Mouse (Mus musculus): Measurements from ENCODE around the gene Foxo1. TPM values are rescaled to one million over a fixed set of nuclear protein-coding genes. Genes with fewer than 3 reads are reported as not detected.

The Foxo1 gene
- polyA plus RNA-seq, 1 experiment from 2014 or later: 4.8 TPM

DNA sequence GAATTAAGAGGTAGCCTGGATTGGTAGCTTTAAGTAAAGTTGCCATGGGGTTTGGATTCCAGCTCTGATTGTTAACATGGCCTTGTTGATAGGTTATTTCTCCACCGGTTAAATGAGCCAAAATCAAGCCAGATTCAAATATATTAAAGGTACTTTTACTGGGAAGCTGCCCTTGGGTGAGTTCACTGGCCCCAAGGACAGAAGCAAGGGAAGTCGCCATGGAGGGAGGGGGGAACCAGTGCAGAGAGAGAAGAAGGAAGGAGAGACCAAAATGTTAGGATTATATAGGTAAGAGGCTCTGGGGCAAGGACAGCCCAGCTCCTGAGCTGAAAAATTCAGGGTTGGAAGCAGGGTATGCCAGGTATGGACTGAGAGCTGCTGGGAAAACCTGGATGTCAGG, 13.6 kb upstream of the Foxo1 start:
- 2% methylated on average over 2 of the region's 2 CpGs for WGBS
- Histone ChIP-seq H3K9me3 (no peaks in the 10 kb centered on the region), H3K4me3 (no peak overlapping the region), H3K4me1 (peaks cover 7% of the 10 kb centered on the region; the same call in 1 of the 2 replicates), H3K27me3 (ENCODE audit: insufficient read depth, poor library complexity, severe bottlenecking) (peaks cover 10% of the 10 kb centered on the region), H3K36me3 (no peaks in the 10 kb centered on the region), H3K27ac (no peak overlapping the region)
- DNase-seq (ENCODE audit: low spot score): no peak

DNA sequence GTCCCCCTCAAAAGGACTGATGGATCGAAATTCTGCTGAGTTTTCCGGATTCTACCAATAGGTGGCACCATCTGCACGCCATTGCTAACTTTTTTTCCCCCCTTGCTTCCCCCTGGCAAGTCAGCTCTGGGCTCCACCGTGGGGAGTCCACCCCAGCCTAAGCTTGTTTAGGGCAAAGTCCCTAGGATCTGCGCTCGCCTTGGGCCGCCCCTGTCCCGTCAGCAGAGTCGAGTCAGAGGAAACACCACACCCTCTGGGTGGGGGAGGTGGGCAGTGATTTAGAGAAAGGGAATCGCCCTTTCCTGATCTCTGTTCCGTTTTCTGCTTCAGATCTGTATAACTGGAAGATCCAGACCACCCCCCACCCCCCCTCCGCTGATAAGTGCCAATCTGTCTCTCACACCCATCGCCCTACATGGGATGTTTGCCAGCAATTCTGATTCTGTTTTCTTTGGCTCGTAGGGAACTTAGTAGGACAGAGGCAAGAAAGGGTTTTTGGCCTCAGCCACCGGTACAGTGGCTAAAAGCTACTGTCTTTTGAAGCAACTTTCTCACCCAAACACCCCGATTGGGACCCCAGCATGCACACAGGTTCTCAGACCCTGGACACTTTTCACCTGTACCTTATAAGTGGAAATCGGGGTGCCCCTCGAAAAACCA, 10.2 kb upstream of the Foxo1 start:
- DNase-seq (ENCODE audit: low spot score): no peak
- Histone ChIP-seq H3K27ac (peak overlapping the region; percentile 42; the same call in 1 of the 2 replicates), H3K9me3 (no peaks in the 10 kb centered on the region), H3K4me3 (peak overlapping the region; percentile 52), H3K27me3 (ENCODE audit: insufficient read depth, poor library complexity, severe bottlenecking) (peaks cover 30% of the 10 kb centered on the region), H3K36me3 (no peaks in the 10 kb centered on the region), H3K4me1 (peaks cover 7% of the 10 kb centered on the region; the same call in 1 of the 2 replicates)
- 11% methylated on average over 18 of the region's 18 CpGs for WGBS

DNA sequence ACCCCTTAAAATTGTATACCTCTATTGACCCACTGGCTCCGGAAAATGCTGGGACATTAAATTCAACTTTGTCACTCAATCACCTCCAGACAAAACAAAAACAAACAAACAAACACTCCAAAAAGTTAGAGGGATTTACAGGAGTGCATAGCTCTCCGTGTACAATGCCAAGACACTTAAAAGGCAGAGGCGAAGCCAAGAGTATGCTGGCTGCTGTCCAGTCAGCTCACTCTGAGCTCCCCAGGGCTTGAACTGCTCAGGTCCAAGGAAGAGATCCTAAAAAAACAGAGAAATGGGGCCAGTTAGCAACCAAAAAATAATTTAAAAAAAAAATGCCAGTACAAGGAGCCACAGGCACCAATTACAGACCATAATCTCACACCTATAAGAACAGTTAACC, 9.6 kb upstream of the Foxo1 start:
- H3K9me3 ChIP-seq: no peaks in the 10 kb centered on the region
- H3K27me3 ChIP-seq (ENCODE audit: insufficient read depth, poor library complexity, severe bottlenecking): peaks cover 30% of the 10 kb centered on the region
- no peaks in the 10 kb centered on the region for H3K36me3 ChIP-seq
- H3K4me1 ChIP-seq: peaks cover 7% of the 10 kb centered on the region; the same call in 1 of the 2 replicates
- WGBS: 49% methylated on average over 3 of the region's 3 CpGs
- no peak for DNase-seq (ENCODE audit: low spot score)
- no peak overlapping the region for H3K27ac ChIP-seq
- no peak overlapping the region for H3K4me3 ChIP-seq

DNA sequence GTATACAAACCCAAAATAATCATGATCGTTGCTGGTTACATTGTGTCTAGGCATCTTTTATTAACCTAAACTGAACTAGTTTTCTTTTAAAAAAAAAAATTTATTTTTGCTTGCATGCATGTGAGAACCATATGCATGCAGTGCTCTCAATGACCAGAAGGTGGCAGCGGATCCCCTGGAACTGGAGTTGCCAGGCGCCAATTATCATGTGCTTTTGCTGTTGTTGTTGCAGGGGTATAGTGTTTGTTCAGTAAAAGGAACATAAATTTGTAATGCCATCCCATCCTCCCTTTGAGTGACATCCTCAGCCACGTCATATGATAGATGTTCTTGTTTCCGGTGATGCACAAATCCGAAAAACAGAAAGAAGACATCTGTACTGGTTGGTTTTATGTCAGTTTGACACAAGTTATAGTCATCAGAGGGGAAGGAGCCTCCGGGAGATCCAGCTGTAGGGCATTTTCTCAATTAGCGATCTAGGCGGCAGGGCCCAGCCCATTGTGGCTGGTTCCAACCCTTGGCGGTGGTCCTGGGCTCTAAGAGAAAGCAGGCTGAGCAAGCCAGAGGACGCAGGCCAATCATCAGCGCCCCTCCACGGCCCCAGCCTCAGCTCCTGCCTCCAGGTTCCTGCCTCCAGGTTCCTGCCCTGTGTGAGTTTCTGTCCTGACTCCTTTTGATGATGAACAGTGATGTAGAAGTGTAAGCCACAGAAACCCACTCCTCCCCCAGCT, 5.5 kb upstream of the Foxo1 start:
- H3K9me3 ChIP-seq: no peaks in the 10 kb centered on the region
- WGBS: 52% methylated on average over 13 of the region's 13 CpGs
- no peak overlapping the region for H3K4me3 ChIP-seq
- DNase-seq (ENCODE audit: low spot score): peak; percentile 85
- no peak overlapping the region for H3K27ac ChIP-seq
- no peaks in the 10 kb centered on the region for H3K36me3 ChIP-seq
- H3K27me3 ChIP-seq (ENCODE audit: insufficient read depth, poor library complexity, severe bottlenecking): peaks cover 62% of the 10 kb centered on the region
- peaks cover 7% of the 10 kb centered on the region; the same call in 1 of the 2 replicates for H3K4me1 ChIP-seq

- no peaks in the 10 kb centered on the region; the same call in 1 of the 2 replicates for H3K4me1 ChIP-seq
- H3K9me3 ChIP-seq: no peaks in the 10 kb centered on the region
- H3K27ac ChIP-seq: no peak overlapping the region
- WGBS: 85% methylated on average over 8 of the region's 8 CpGs
- H3K36me3 ChIP-seq: no peaks in the 10 kb centered on the region
- H3K27me3 ChIP-seq (ENCODE audit: insufficient read depth, poor library complexity, severe bottlenecking): peaks cover 53% of the 10 kb centered on the region
- DNase-seq (ENCODE audit: low spot score): no peak
- H3K4me3 ChIP-seq: no peak overlapping the region
Observed at GRCm38 (mm10) chr3:52264354-52264753, 3.8 kb upstream of the Foxo1 start.

DNA sequence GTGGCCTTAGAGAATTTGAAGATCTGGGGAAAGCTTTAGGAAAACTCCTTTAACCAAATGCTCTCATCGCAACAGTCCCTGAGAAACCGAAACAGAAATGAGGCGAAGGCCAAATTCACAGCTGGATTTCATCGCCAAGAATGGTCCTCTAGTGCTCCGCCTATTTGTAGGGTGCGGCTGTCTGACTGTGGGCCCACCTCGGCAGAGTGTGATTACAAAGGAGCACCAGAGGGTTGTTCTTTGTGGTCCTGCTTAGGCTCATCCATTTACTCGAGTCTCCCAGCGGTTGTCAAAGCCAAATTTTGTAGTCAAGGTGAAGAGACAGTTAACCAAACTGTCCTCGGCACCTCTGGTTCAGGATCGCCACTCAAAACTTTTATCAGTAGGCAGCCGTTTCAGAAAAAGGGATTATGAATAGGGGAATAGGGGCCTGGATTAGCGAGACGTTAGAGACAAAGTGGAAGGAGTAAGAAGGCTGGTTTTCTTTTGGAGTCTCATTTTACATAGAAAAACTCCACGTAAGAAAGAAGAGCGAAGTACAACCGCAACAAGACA, 1.5 kb upstream of the Foxo1 start:
- Histone ChIP-seq H3K4me1 (peaks cover 7% of the 10 kb centered on the region), H3K27ac (no peak overlapping the region), H3K27me3 (ENCODE audit: insufficient read depth, poor library complexity, severe bottlenecking) (peaks cover 32% of the 10 kb centered on the region), H3K4me3 (peak overlapping the region; percentile 94), H3K9me3 (no peaks in the 10 kb centered on the region), H3K36me3 (no peaks in the 10 kb centered on the region)
- WGBS: 10% methylated on average over 17 of the region's 17 CpGs
- DNase-seq (ENCODE audit: low spot score): no peak

DNA sequence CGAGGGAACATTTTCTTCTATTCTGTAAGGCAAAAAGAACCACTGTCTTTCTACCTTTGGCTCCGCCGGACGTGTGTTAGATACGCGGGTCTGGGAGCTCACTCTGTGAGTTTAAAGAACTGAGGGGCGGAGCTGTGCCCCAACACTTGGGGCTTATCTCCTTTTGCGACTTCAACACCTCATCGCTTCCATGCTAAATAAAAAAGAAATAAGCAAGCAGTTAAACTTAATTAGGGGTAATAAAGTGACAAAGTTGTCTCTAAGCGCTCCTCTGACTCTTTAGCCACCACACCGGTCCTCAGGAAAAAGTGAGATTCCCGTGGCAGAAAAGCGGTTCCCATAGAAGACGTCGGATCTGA, 864 bp upstream of the Foxo1 start:
- H3K27ac ChIP-seq: peak overlapping the region; percentile 95

DNA sequence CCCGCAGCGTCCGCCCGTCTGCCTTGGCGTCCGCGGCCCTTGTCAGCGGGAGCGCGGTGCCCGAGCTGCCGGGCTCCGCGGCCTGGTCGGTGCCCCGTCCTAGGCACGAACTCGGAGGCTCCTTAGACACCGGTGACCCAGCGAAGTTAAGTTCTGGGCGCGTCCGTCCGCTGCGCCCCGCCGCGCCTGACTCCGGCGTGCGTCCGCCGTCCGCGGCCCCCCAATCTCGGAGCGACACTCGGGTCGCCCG, 276 bp downstream of the Foxo1 start:
- DNase-seq (ENCODE audit: low spot score): peak; percentile 85
- H3K4me1 ChIP-seq: peaks cover 7% of the 10 kb centered on the region
- H3K9me3 ChIP-seq: no peaks in the 10 kb centered on the region
- peak overlapping the region; percentile 94 for H3K4me3 ChIP-seq
- 0% methylated on average over 40 of the region's 40 CpGs for WGBS
- peaks cover 32% of the 10 kb centered on the region for H3K27me3 ChIP-seq (ENCODE audit: insufficient read depth, poor library complexity, severe bottlenecking)
- no peaks in the 10 kb centered on the region for H3K36me3 ChIP-seq
- peak overlapping the region; percentile 95 for H3K27ac ChIP-seq

More for the DNA sequence above, 864 bp upstream of the Foxo1 start:
- Histone ChIP-seq H3K4me3 (peak overlapping the region; percentile 94), H3K4me1 (peaks cover 7% of the 10 kb centered on the region), H3K9me3 (no peaks in the 10 kb centered on the region), H3K27me3 (ENCODE audit: insufficient read depth, poor library complexity, severe bottlenecking) (peaks cover 32% of the 10 kb centered on the region), H3K36me3 (no peaks in the 10 kb centered on the region)
- under 1% methylated on average over 15 of the region's 15 CpGs for WGBS
- no peak for DNase-seq (ENCODE audit: low spot score)

GRCm38 (mm10) chr3:52268737-52269513, 789 bp downstream of the Foxo1 start:
- peak; percentile 81 for DNase-seq (ENCODE audit: low spot score)
- peaks cover 7% of the 10 kb centered on the region for H3K4me1 ChIP-seq
- H3K4me3 ChIP-seq: peak overlapping the region; percentile 94
- peaks cover 31% of the 10 kb centered on the region for H3K27me3 ChIP-seq (ENCODE audit: insufficient read depth, poor library complexity, severe bottlenecking)
- H3K9me3 ChIP-seq: no peaks in the 10 kb centered on the region
- peak overlapping the region; percentile 95 for H3K27ac ChIP-seq
- H3K36me3 ChIP-seq: no peaks in the 10 kb centered on the region
- WGBS: under 1% methylated on average over 88 of the region's 89 CpGs

DNA sequence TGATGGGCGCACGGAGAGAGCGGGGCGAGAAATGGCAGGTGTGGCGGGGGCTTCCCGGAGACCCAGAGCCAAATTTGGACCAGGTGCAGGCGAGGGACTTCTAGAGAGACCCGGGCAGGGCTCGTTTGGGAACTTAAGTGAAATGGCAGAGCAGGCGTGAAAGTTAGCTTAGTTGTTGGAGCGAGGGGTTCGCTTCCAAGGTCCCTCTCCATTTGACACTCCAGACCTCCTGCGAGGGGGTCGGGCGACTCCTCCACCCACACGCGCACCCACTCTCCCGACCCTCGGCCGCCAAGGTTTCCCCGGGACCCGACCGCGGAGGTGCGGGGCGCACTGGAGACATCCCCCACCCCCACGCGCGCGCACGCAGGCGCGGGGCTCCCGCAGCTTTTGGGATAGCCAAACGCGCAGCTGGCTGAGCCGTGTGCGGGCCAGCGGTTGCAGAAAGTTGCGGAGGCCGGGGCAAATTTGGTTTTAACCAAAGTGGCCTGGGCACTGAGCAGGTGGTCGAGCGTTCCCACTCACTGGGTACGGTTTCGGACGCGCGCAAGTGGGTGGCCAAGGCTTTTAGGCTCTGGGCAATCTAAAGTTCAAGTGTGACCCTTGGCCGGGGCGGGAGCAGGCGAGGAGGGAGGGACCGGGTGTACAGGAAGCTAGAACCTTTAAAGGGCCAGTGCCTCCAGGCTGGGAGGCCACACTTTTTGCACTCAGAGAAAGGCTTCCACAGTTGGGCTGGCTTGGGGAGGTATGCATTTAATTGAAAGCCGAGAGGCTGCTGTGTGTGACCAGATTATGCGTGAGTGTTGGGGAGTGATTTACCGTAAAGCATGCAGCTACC, 1.6 kb downstream of the Foxo1 start:
- H3K27ac ChIP-seq: peak overlapping the region; percentile 95

DNA sequence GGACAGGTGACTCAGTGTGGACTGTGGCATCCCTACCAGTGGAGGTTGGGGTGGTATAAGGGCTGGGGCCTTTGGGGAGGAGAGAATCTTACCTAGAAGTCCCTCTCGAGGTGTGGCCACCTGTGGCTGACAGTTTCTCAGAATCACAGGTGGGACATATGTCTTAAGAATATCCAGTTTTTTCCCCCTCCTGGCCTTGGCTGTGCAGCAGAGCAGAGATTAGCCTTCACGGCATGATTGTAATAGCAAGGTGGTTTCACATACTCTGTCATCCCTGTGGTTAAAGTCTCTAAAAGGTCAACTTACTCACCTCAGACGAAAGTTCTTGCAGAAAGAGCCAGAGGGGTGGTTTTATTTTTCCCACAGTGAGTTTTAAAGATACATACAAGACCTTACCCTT, 2.4 kb downstream of the Foxo1 start:
- H3K4me3 ChIP-seq: peak overlapping the region; percentile 94
- no peak for DNase-seq (ENCODE audit: low spot score)
- H3K4me1 ChIP-seq: peaks cover 7% of the 10 kb centered on the region
- no peaks in the 10 kb centered on the region for H3K36me3 ChIP-seq
- no peaks in the 10 kb centered on the region for H3K9me3 ChIP-seq
- WGBS: 18% methylated on average over 3 of the region's 3 CpGs
- H3K27me3 ChIP-seq (ENCODE audit: insufficient read depth, poor library complexity, severe bottlenecking): peaks cover 17% of the 10 kb centered on the region
- H3K27ac ChIP-seq: peak overlapping the region; percentile 95

More for the DNA sequence above, 1.6 kb downstream of the Foxo1 start:
- peak; percentile 87 for DNase-seq (ENCODE audit: low spot score)
- peak overlapping the region; percentile 94 for H3K4me3 ChIP-seq
- under 1% methylated on average over 55 of the region's 55 CpGs for WGBS
- H3K27me3 ChIP-seq (ENCODE audit: insufficient read depth, poor library complexity, severe bottlenecking): peaks cover 25% of the 10 kb centered on the region
- H3K36me3 ChIP-seq: no peaks in the 10 kb centered on the region
- H3K9me3 ChIP-seq: no peaks in the 10 kb centered on the region
- H3K4me1 ChIP-seq: peaks cover 7% of the 10 kb centered on the region

DNA sequence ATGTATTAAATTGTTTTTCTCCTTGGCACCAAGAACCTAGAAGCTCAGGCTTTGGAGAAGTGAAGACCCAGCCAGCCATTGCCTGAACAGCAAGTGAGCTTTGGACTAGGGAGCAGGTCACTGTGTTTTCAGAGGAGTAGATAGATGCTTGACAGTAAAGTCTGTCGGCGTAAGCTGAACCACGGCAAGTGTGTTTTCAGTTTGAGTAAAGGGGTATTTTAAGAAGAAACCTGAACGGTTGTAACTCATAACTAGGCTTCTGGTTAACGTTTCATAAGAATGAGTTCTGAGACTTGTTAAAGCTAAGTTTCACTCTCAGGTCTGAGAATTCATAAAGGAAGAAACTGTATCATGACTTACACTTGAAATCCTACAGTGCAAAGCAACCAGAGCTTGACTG, 3.2 kb downstream of the Foxo1 start:
- Histone ChIP-seq H3K36me3 (no peaks in the 10 kb centered on the region), H3K4me3 (peak overlapping the region; percentile 94; the same call in 1 of the 2 replicates), H3K27ac (no peak overlapping the region), H3K4me1 (peaks cover 7% of the 10 kb centered on the region), H3K9me3 (no peaks in the 10 kb centered on the region), H3K27me3 (ENCODE audit: insufficient read depth, poor library complexity, severe bottlenecking) (peaks cover 8% of the 10 kb centered on the region)
- DNase-seq (ENCODE audit: low spot score): no peak
- WGBS: 77% methylated on average over 5 of the region's 5 CpGs
